Mouse (Mus musculus) thymus, adult 2 months (tissue): ENCODE results near the gene Arl15. TPM values are rescaled to one million over a fixed set of nuclear protein-coding genes. Genes with fewer than 3 reads are reported as not detected.

Source experiments
- DNase-seq: peaks from one replicate; pipeline ENCODE4 v3.0.0; 2021
- H3K27ac ChIP-seq: fragments of 200-500 bp; 2 replicates; pipeline ENCODE4 v1.5.1; 2012; ENCODE audit warnings: low read length, control low read depth; ENCODE audit not compliant: control insufficient read depth, insufficient read depth
- H3K27me3 ChIP-seq: fragments of 200-500 bp; 2 replicates; pipeline ENCODE4 v1.6.1; 2012; ENCODE audit warnings: mild to moderate bottlenecking, low read length, moderate library complexity, mixed read lengths; ENCODE audit not compliant: control insufficient read depth, insufficient read depth
- H3K36me3 ChIP-seq: fragments of 200-500 bp; 2 replicates; pipeline ENCODE4 v1.6.1; 2012; ENCODE audit warnings: mild to moderate bottlenecking, low read length, moderate library complexity; ENCODE audit not compliant: control insufficient read depth, insufficient read depth
- H3K4me1 ChIP-seq: fragments of 200-500 bp; replicated peaks from 2 replicates; pipeline ENCODE4 v1.6.1; 2012; ENCODE audit warnings: low read length; ENCODE audit not compliant: control insufficient read depth, insufficient read depth
- H3K4me3 ChIP-seq: fragments of 200-500 bp; 2 replicates; pipeline ENCODE4 v1.5.1; 2012; ENCODE audit warnings: mild to moderate bottlenecking, low read length, control low read depth, moderate library complexity; ENCODE audit not compliant: control insufficient read depth, insufficient read depth
- CTCF ChIP-seq: fragments of 200-500 bp; IDR thresholded peaks from 2 replicates; pipeline ENCODE4 v1.5.1; 2012; ENCODE audit warnings: mild to moderate bottlenecking, control low read depth, low read length, moderate library complexity, borderline replicate concordance; ENCODE audit not compliant: control insufficient read depth, poor library complexity, insufficient read depth; ENCODE audit errors: extremely low read depth
- POLR2A ChIP-seq: fragments of 200-500 bp; IDR thresholded peaks from 2 replicates; pipeline ENCODE4 v1.6.1; 2012; ENCODE audit warnings: mild to moderate bottlenecking, low read length, control low read depth, moderate library complexity; ENCODE audit not compliant: control insufficient read depth, poor library complexity, insufficient read depth; ENCODE audit errors: extremely low read depth
- WGBS: fragments of 180-500 bp; shearing (Covaris S2); methylation state at CpG from one replicate; pipeline ENCODE4 v1.1.7; 2018; 5-methylcytosine and 5-hydroxymethylcytosine counted together
- polyA plus RNA-seq: library from polyadenylated mRNA; depleted of rRNA; stranded (reverse); fragments of >200 nt; gene quantifications from 2 replicates; pipeline ENCODE4 v1.2.3, GENCODE M21; 2012

Gene Arl15
- polyA plus RNA-seq, 1 experiment = 4.9 TPM

GRCm38 (mm10) chr13:113858667-113859391 is 64.5 kb downstream of the Arl15 start:
- H3K27ac ChIP-seq = no peak overlapping the region
- H3K4me1 ChIP-seq = peaks cover 4% of the 10 kb centered on the region; the same call in 1 of the 2 replicates
- no peak overlapping the region for H3K4me3 ChIP-seq
- no peaks in the 10 kb centered on the region for H3K36me3 ChIP-seq
- no peaks in the 10 kb centered on the region for H3K27me3 ChIP-seq
- DNase-seq = no peak
- WGBS = 91% methylated on average over 13 of the region's 13 CpGs
- TF ChIP-seq CTCF (no peak), POLR2A (no peak)

DNA sequence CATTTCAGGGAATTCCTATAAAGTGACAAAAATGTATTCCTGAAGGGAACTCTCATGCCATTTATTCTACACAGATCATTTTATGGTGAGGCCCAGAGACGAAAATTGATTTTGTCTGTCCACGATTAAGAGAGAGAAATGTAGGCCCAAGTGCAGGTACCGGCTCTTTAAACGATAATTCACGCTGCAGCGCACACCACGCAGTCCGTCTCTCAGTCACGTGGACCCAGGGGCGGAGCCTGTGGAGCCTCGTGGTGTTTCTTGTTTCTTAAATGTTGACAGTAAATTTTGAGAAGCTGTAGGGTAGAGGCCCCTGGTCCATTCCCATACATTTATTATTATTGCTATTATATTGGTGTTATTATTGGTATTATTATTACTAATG is 65.1 kb downstream of the Arl15 start:
- no peaks in the 10 kb centered on the region for H3K27me3 ChIP-seq
- peaks cover 4% of the 10 kb centered on the region; the same call in 1 of the 2 replicates for H3K4me1 ChIP-seq
- H3K4me3 ChIP-seq = no peak overlapping the region
- no peak for DNase-seq
- no peak overlapping the region for H3K27ac ChIP-seq
- 98% methylated on average over 11 of the region's 11 CpGs for WGBS
- no peak for TF ChIP-seq POLR2A
- TF ChIP-seq CTCF = no peak
- no peaks in the 10 kb centered on the region for H3K36me3 ChIP-seq

DNA sequence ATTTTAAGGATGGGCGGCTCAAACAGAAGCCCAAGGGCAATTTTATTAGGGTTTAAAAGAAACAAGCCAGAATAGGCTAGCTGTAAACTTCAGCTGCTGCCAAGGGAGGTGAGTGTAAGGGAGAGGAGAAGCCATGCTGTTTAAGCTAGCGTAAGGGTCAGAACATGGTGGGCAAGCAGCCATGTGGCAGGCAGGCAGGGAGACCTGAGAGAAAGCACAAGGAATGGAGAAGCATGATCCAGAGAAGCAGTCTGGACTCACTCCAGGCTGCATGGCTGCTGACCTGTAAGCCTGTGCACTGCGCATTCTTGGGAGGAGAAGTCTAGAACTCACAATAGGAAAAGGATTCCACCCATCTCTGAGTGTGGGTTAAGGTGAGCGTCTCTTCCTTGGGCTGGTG is 66.5 kb downstream of the Arl15 start:
- Histone ChIP-seq H3K4me1 (no peaks in the 10 kb centered on the region), H3K27me3 (no peaks in the 10 kb centered on the region), H3K4me3 (no peak overlapping the region), H3K27ac (no peak overlapping the region), H3K36me3 (no peaks in the 10 kb centered on the region)
- no peak for DNase-seq
- TF ChIP-seq POLR2A (no peak), CTCF (no peak)
- WGBS = 96% methylated on average over 4 of the region's 4 CpGs

- H3K27ac ChIP-seq = no peak overlapping the region
- TF ChIP-seq POLR2A (no peak), CTCF (no peak)
- 95% methylated on average over 9 of the region's 9 CpGs for whole genome bisulfite sequencing
Observed at GRCm38 (mm10) chr13:113861231-113861630, 66.9 kb downstream of the Arl15 start.

GRCm38 (mm10) chr13:113862951-113863350 is 68.6 kb downstream of the Arl15 start:
- DNase-seq = no peak
- Histone ChIP-seq H3K27me3 (no peaks in the 10 kb centered on the region), H3K27ac (no peak overlapping the region), H3K36me3 (no peaks in the 10 kb centered on the region), H3K4me1 (no peaks in the 10 kb centered on the region), H3K4me3 (no peak overlapping the region)
- 93% methylated on average over 10 of the region's 10 CpGs for WGBS
- no peak for TF ChIP-seq POLR2A
- no peak for TF ChIP-seq CTCF

More at GRCm38 (mm10) chr13:113861231-113861630, 66.9 kb downstream of the Arl15 start:
- no peak overlapping the region for H3K4me3 ChIP-seq
- no peak for DNase-seq
- no peaks in the 10 kb centered on the region for H3K4me1 ChIP-seq
- H3K36me3 ChIP-seq = no peaks in the 10 kb centered on the region
- H3K27me3 ChIP-seq = no peaks in the 10 kb centered on the region

DNA sequence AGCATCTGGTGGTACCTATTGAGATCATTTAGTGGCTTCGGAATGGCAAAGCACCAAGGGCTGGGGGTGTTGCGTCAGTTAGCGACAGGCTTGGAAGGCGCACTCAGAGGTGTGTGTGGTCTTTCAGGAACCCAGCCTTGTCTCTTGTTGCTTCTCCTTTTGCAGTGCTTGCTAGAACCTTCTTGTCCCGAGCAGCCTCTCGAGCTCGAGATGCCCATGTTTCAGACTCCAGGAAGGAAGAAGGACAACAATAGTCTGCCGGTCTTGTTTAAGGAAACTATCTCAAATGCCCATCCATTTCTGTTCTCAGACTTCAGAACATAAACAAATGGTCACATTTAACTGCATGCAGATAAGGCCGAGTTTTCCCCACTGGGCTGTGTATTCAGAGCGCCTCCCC is 69.4 kb downstream of the Arl15 start:
- WGBS = 96% methylated on average over 10 of the region's 10 CpGs
- no peak for TF ChIP-seq POLR2A
- TF ChIP-seq CTCF = no peak
- Histone ChIP-seq H3K4me3 (no peak overlapping the region), H3K4me1 (no peaks in the 10 kb centered on the region), H3K27ac (no peak overlapping the region), H3K27me3 (no peaks in the 10 kb centered on the region), H3K36me3 (no peaks in the 10 kb centered on the region)
- DNase-seq = no peak

DNA sequence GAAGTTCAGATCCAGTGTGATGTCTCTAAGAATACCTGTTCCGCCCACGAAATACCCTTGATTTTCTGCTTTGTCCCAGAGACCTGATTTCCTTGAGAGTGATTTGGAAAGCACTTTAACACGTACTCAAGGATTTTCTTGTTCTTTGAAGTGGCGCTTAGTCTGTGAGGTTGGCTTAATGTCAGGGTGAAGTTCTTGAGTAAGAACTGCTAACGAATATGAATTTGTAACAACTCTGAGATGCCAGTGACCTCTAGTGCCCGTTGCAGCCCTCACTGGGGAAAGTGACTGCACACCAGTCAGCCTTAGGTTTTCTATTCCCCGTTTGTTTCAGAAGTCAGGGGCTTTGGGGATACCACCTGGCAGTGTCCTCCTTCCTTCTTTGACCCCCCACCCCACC is 70.0 kb downstream of the Arl15 start:
- TF ChIP-seq CTCF = no peak
- no peaks in the 10 kb centered on the region for H3K27me3 ChIP-seq
- WGBS = 75% methylated on average over 7 of the region's 7 CpGs
- H3K27ac ChIP-seq = no peak overlapping the region
- 0 out of 2 replicates have a peak, but pooled peaks cover under 1% of the 10 kb centered on the region for H3K4me1 ChIP-seq
- no peaks in the 10 kb centered on the region for H3K36me3 ChIP-seq
- H3K4me3 ChIP-seq = no peak overlapping the region
- no peak for DNase-seq
